Mouse (Mus musculus) retina, postnatal 7 days (tissue): ENCODE data around the gene Kdm3a.
A peak's percentile ranks its signal among the peaks of the same experiment; 100 is the strongest.

Experiments used
- DNase-seq: peaks from one replicate; pipeline ENCODE4 v3.0.0-alpha.2; 2012; ENCODE audit warnings: low read depth, low spot score

Gene Kdm3a

DNA sequence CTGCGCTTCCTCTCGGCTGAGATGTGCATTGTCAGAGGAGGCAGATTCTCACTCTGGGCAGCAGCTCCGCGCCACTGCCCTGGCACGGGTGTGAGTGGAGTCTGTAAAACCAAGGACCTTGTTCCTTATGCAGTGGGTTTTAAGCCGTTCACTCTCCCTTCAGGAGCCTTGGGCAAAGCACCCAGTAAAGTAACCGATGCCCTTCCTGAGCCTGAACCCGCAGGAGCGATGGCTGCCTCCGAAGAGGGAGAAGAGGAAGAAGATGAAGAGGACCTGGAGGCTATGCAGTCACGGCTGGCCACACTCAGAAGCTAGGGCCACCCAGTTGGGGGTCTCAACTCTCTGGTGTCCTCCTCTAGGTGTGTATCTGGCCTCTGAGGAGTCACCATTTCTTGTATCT lies 53.3 kb downstream of the Kdm3a start:
- no peak for DNase-seq

DNA sequence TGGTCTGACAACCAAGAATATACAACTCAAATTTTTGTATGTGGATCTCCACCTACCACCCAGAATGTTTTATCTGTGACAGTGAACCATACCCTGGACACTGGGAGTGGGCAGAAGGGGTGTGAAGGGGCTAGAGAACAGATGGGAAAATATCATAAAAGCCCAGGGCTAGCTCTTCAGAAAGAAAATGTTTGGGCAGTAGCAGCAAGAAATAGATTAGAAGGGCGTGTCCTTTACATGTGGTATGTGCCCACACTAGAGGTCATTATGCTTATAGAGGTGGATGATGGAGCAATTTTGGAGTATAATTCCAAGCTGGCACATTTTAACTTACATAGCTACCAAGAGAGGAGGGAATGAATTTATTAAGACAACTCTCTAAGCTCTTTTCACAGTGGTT lies 57.4 kb downstream of the Kdm3a start:
- DNase-seq = no peak

DNA sequence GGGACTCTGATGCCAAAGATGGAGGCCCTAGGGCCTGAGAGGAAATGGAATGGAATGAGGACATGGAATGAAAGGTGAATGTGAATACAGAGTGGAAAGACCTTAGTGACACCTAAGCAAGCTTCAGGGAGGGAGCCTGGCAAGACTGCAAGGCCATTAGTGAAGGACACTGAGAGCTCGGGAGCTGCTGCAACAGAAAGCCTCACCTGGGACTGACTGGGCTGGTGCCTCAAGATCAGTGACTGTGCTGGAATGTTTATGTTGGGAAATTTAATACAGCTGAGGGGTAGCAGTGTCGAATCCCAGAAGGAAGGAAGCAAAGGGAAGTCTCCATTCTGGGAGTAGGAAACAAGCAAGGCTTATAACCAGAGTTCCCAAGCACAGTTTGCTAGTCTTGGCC lies 63.8 kb downstream of the Kdm3a start:
- no peak for DNase-seq

DNA sequence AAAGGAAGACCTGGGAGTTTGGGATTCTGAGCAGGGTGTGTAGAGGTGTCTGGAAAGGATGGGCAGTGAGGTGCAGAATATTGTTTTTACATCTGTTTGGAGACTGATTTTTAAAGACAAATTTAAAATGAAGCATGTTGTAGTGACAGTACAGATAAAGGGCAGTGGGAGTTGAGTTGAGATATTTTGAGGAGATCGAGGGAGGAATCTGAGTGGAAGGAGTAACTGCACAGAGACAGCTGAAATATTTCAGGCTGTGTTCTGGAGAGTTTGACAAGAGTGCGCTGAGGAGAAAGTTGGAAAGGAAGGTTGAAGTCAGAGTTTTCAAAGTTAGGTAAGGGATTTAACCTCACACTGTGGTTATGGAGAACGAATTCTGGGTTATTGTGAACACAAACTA lies 64.2 kb downstream of the Kdm3a start:
- no peak for DNase-seq

DNA sequence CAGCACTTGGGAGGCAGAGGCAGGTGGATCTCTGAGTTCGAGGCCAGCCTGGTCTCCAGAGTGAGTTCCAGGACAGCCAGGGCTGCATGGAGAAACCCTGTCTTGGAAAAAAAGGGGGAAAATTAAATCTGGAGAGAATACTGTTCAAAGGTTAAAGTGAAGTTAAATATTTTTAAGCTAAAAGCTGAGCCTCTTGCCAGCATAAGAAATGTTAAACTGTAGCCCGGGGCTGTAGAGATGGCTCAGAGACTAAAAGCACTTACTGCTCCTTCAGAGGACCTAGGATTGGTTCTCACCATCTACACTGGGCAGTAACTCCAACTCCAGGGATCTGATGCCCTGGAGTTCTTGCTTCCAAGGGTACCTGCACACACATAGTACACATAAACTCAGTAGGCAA lies 76.0 kb downstream of the Kdm3a start:
- no peak for DNase-seq

DNA sequence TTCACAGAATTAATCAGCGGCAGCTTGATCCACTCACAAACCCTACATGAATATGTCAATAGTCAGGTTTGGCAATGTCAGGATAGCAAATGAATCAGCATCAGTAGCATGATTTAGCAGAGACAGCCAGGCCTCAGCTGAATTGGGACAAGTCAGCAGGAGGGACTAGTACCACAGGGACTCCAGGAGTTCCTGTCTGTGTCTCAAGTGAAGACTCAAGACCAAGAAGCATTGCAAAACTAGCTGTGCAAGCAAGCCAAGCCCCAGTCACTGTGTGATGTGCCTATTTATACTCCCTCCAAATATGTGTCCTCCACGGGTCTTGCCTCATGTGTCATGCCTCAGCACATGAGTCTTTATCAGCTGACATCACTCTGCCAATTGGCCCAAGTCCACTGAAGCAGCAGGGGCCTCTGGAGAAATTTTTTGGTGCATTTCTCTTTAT lies 77.3 kb downstream of the Kdm3a start:
- DNase-seq = no peak

DNA sequence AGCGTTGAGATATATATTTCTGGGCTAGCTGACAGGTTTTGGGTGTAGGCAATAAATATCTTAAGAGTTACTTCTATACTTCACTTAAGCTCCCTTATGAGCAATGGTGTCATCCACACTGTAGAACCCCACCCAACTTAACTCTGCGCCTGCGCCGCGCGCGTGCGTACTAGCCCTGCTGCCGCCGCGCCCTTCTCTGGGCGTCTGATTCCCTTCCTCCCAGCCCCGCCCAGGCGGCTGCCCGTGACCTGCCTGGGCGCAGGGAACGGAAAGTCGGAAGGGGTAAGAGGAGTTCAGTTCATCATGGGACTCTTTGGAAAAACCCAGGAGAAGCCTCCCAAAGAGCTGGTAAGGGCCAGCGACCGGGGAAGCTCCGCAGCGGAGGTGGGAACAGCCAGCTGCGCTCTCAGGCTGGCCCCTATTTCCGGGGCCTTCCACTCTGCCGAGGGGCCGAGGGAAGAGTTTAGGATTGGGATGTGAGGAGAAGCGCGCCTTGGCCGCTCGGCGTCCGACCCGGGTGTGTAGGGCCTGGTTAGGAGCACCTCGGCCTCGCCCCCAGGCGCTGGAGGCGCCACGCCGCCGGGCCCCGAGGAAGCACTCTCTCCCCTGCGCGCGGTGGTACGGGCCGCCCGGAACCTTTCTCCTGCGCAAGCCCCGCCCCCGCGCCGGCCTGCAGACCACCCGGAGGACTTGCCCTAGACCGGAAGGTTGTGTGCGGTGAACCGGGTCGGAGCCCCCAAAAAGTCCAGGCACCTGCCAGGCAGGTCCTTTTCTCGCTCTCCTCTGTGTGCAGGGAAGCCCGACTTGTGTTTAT lies 88.9 kb downstream of the Kdm3a start, which contains the start of gene Chmp3:
TSS of gene Chmp3 (plus strand) at position 112 of the 814 bp plus-strand sequence.
- DNase-seq = peak; percentile 87
